Mouse (Mus musculus) megakaryocyte, embryonic 14.5 days (primary cell): Measurements from ENCODE around the gene Ccdc146.

Experiments used
- FLI1 ChIP-seq: IDR thresholded peaks from 2 replicates; pipeline ENCODE4 v1.6.1; 2012; ENCODE audit warnings: low read length, inconsistent platforms, mixed read lengths
- GATA1 ChIP-seq: IDR thresholded peaks from 3 replicates; pipeline ENCODE4 v1.6.1; 2012; ENCODE audit warnings: mixed read lengths, low read length, inconsistent platforms, borderline replicate concordance

DNA sequence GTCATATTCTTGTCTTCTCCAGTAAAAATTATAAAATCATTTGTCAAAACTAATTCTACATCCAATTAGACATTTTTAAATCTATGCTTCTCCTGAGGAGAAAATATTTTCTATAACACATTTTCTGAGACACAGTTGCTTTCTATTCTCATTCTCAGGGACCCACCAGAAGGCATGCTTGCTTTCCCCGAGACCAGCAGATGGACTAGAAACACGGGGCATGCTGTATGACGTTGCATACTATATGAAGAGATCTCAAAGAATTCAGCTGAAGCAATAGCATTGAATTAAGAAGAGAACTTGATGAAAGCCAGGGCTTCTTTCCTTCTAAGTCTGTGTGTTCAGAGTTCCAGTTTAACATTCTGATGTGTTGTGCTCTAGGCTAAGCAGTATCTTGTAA, 109.8 kb downstream of the Ccdc146 start:
- TF ChIP-seq GATA1 (no peak), FLI1 (no peak)
